Mouse (Mus musculus) small intestine, adult 2 months (tissue): Measurements from ENCODE around the gene Spint5. TPM values are rescaled to one million over a fixed set of nuclear protein-coding genes. Genes with fewer than 3 reads are reported as not detected.

Experiments
- H3K27ac ChIP-seq: fragments of 200-500 bp; 2 replicates; pipeline ENCODE4 v1.5.1; 2012; ENCODE audit warnings: low read depth, low read length, control low read depth, inconsistent platforms; ENCODE audit not compliant: insufficient read depth
- H3K27me3 ChIP-seq: fragments of 200-500 bp; 2 replicates; pipeline ENCODE4 v1.6.1; 2012; ENCODE audit warnings: mild to moderate bottlenecking, moderate library complexity, low read length, inconsistent platforms; ENCODE audit not compliant: control insufficient read depth, insufficient read depth
- H3K36me3 ChIP-seq: fragments of 200-500 bp; 2 replicates; pipeline ENCODE4 v1.6.1; 2012; ENCODE audit warnings: mild to moderate bottlenecking, low read length, control low read depth, inconsistent platforms; ENCODE audit not compliant: control insufficient read depth, insufficient read depth
- H3K4me1 ChIP-seq: fragments of 200-500 bp; 2 replicates; pipeline ENCODE4 v1.6.1; 2012; ENCODE audit warnings: low read length, inconsistent platforms, mixed read lengths; ENCODE audit not compliant: control insufficient read depth, insufficient read depth, insufficient read length
- H3K4me3 ChIP-seq: fragments of 200-500 bp; 2 replicates; pipeline ENCODE4 v1.5.1; 2012; ENCODE audit warnings: low read depth, mild to moderate bottlenecking, control low read depth, inconsistent platforms, low read length, moderate library complexity
- CTCF ChIP-seq: fragments of 200-500 bp; IDR thresholded peaks from 2 replicates; pipeline ENCODE4 v1.5.1; 2012; ENCODE audit warnings: low read depth, mild to moderate bottlenecking, control low read depth, inconsistent platforms, low read length, moderate library complexity, mixed read lengths; ENCODE audit not compliant: insufficient replicate concordance, insufficient read length; ENCODE audit errors: extremely low read depth
- POLR2A ChIP-seq: fragments of 200-500 bp; IDR thresholded peaks from 2 replicates; pipeline ENCODE4 v1.6.1; 2012; ENCODE audit warnings: low read depth, mild to moderate bottlenecking, control low read depth, inconsistent platforms, low read length, moderate library complexity
- WGBS: fragments of 180-500 bp; shearing (Covaris S2); methylation state at CpG from one replicate; pipeline ENCODE4 v1.1.7; 2018; 5-methylcytosine and 5-hydroxymethylcytosine counted together
- polyA plus RNA-seq: library from polyadenylated mRNA; depleted of rRNA; stranded (reverse); fragments of >200 nt; gene quantifications from 2 replicates; pipeline ENCODE4 v1.2.3, GENCODE M21; 2012; rRNA removed

Gene Spint5
- polyA plus RNA-seq, 1 experiment, result not detected

- peaks cover 46% of the 10 kb centered on the region for H3K36me3 ChIP-seq
- 91% methylated on average over 3 of the region's 3 CpGs for WGBS
Observed at GRCm38 (mm10) chr2:164765841-164766240, 50.7 kb downstream of the Spint5 start.

More at GRCm38 (mm10) chr2:164765841-164766240, 50.7 kb downstream of the Spint5 start:
- Histone ChIP-seq H3K27ac (no peak overlapping the region), H3K4me3 (no peak overlapping the region), H3K4me1 (peaks cover 3% of the 10 kb centered on the region; the same call in 1 of the 2 replicates), H3K27me3 (no peaks in the 10 kb centered on the region)
- TF ChIP-seq POLR2A (no peak), CTCF (no peak)

Other genes with a start within 250 kb of the Spint5 start
- gene Trp53tg5, start 241.6 kb upstream of the Spint5 start, polyA plus RNA-seq, result not detected in 2 replicates
- gene Dbndd2, start 229.2 kb upstream of the Spint5 start, polyA plus RNA-seq, result 38.4 and 61.6 TPM in 2 replicates
- 117 and 171 TPM in 2 replicates for gene Pigt, start 217.8 kb upstream of the Spint5 start, polyA plus RNA-seq
- gene Wfdc2, start 152.9 kb upstream of the Spint5 start, polyA plus RNA-seq, result 3.2 and 40.1 TPM in 2 replicates
- gene Spint3, start 141.8 kb upstream of the Spint5 start, polyA plus RNA-seq, result not detected in 2 replicates
- gene Wfdc6a, start 129.9 kb upstream of the Spint5 start, polyA plus RNA-seq, result not detected in 2 replicates
- not detected in 2 replicates for gene Eppin, start 121.7 kb upstream of the Spint5 start, polyA plus RNA-seq
- not detected in 2 replicates for gene Wfdc6b, start 101.8 kb upstream of the Spint5 start, polyA plus RNA-seq
- gene Wfdc8, start 101.7 kb upstream of the Spint5 start, polyA plus RNA-seq, result 0.05 TPM in 1 of 2 replicates, not detected in the other
- gene Wfdc16, start 76.5 kb upstream of the Spint5 start, polyA plus RNA-seq, result not detected in 2 replicates
- 1.8 TPM in 1 of 2 replicates, not detected in the other for gene Wfdc10, start 59.3 kb upstream of the Spint5 start, polyA plus RNA-seq
- not detected in 2 replicates for gene Wfdc9, start 58.7 kb upstream of the Spint5 start, polyA plus RNA-seq
- not detected in 2 replicates for gene Wfdc11, start 41.2 kb upstream of the Spint5 start, polyA plus RNA-seq
- gene Wfdc13, start 30.2 kb upstream of the Spint5 start, polyA plus RNA-seq, result not detected in 2 replicates
- gene Spint4, start 16.8 kb upstream of the Spint5 start, polyA plus RNA-seq, result not detected in 2 replicates
- 0.06 and 0.75 TPM in 2 replicates for gene Wfdc3, start 30.6 kb downstream of the Spint5 start, polyA plus RNA-seq
- gene Dnttip1, start 30.7 kb downstream of the Spint5 start, polyA plus RNA-seq, result 20.9 and 37.8 TPM in 2 replicates
- gene Ube2c, start 54.6 kb downstream of the Spint5 start, polyA plus RNA-seq, result 39.1 and 91.2 TPM in 2 replicates
- gene Tnnc2, start 64.7 kb downstream of the Spint5 start, polyA plus RNA-seq, result not detected in 2 replicates
- gene Snx21, start 70.5 kb downstream of the Spint5 start, polyA plus RNA-seq, result 9.7 and 19.2 TPM in 2 replicates
- 76.9 and 102 TPM in 2 replicates for gene Acot8, start 89.6 kb downstream of the Spint5 start, polyA plus RNA-seq
- 1.7 and 2.6 TPM in 2 replicates for gene Zswim3, start 89.8 kb downstream of the Spint5 start, polyA plus RNA-seq
- gene Zswim1, start 107.4 kb downstream of the Spint5 start, polyA plus RNA-seq, result 4.8 and 8.1 TPM in 2 replicates
- gene Spata25, start 113.2 kb downstream of the Spint5 start, polyA plus RNA-seq, result not detected in 2 replicates
- 156 and 235 TPM in 2 replicates for gene Ctsa, start 117.6 kb downstream of the Spint5 start, polyA plus RNA-seq
- 1.7 and 3.1 TPM in 2 replicates for gene Neurl2, start 118.2 kb downstream of the Spint5 start, polyA plus RNA-seq
- gene Pltp, start 142.4 kb downstream of the Spint5 start, polyA plus RNA-seq, result 20.9 and 34.2 TPM in 2 replicates
- gene Pcif1, start 164.0 kb downstream of the Spint5 start, polyA plus RNA-seq, result 22.8 and 30.3 TPM in 2 replicates
- 19.1 and 34.1 TPM in 2 replicates for gene Zfp335, start 196.5 kb downstream of the Spint5 start, polyA plus RNA-seq
- gene Mmp9, start 225.5 kb downstream of the Spint5 start, polyA plus RNA-seq, result 11.1 and 12.1 TPM in 2 replicates
- 0.57 and 0.60 TPM in 2 replicates for gene Slc12a5, start 245.5 kb downstream of the Spint5 start, polyA plus RNA-seq